Mouse (Mus musculus) limb, embryonic 11.5 days (tissue): ENCODE data around the gene Vmn1r217. TPM values are rescaled to one million over a fixed set of nuclear protein-coding genes. Genes with fewer than 3 reads are reported as not detected.

Source experiments
- ATAC-seq: fragments of 200-750 bp; cut with Nextera tagmentation; 2 replicates; pipeline ENCODE4 v1.8.0; 2017; ENCODE audit warnings: low read depth; ENCODE audit not compliant: insufficient number of reproducible peaks, low FRiP score, low TSS enrichment
- DNase-seq: peaks from one replicate; pipeline ENCODE4 v3.0.0-alpha.2; 2015; ENCODE audit warnings: low spot score
- H3K27ac ChIP-seq: fragments of 300-500 bp; sonication (generic); replicated peaks from 2 replicates; pipeline ENCODE4 v1.5.1; 2014; ENCODE audit warnings: low read depth, mild to moderate bottlenecking, low read length
- H3K27me3 ChIP-seq: fragments of 300-500 bp; sonication (generic); 2 replicates; pipeline ENCODE4 v1.6.1; 2014; ENCODE audit warnings: mild to moderate bottlenecking, low read length, mixed read lengths; ENCODE audit not compliant: control insufficient read depth, insufficient read depth
- H3K36me3 ChIP-seq: fragments of 300-500 bp; sonication (generic); 2 replicates; pipeline ENCODE4 v1.6.1; 2014; ENCODE audit warnings: mild to moderate bottlenecking, low read length, moderate library complexity, mixed read lengths; ENCODE audit not compliant: control insufficient read depth, insufficient read depth
- H3K4me1 ChIP-seq: fragments of 300-500 bp; sonication (generic); 2 replicates; pipeline ENCODE4 v1.6.1; 2014; ENCODE audit warnings: low read length, mixed read lengths; ENCODE audit not compliant: control insufficient read depth, insufficient read depth
- H3K4me2 ChIP-seq: fragments of 300-500 bp; sonication (generic); 2 replicates; pipeline ENCODE4 v1.6.1; 2014; ENCODE audit warnings: low read depth, mild to moderate bottlenecking, moderate library complexity; ENCODE audit not compliant: severe bottlenecking
- H3K4me3 ChIP-seq: fragments of 300-500 bp; sonication (generic); 2 replicates; pipeline ENCODE4 v1.5.1; 2014; ENCODE audit warnings: low read depth, low read length
- H3K9ac ChIP-seq: fragments of 300-500 bp; sonication (generic); 2 replicates; pipeline ENCODE4 v1.6.1; 2014; ENCODE audit warnings: mild to moderate bottlenecking, low read length
- H3K9me3 ChIP-seq: fragments of 300-500 bp; sonication (generic); 2 replicates; pipeline ENCODE4 v1.6.1; 2016; ENCODE audit warnings: low read length; ENCODE audit not compliant: control insufficient read depth
- WGBS: fragments of 180-500 bp; shearing (Covaris S2); extraction: QIAGEN DNeasy Blood & Tissue Kit; methylation state at CpG from one replicate; pipeline ENCODE4 v1.1.7; 2014; 5-methylcytosine and 5-hydroxymethylcytosine counted together
- polyA plus RNA-seq: library from polyadenylated mRNA; unstranded; fragments of >200 nt; fragmentation: Nextera tagmentation; extraction: Ambion mirVana; gene quantifications from 2 replicates; pipeline ENCODE4 v1.2.1, GENCODE M21; 2014

Gene Vmn1r217
- polyA plus RNA-seq, 1 experiment from 2014 or later, result not detected

- Histone ChIP-seq H3K4me1 (no peaks in the 10 kb centered on the region), H3K27ac (no peak overlapping the region), H3K4me3 (no peak overlapping the region), H3K4me2 (no peak overlapping the region), H3K9ac (no peak overlapping the region), H3K36me3 (no peaks in the 10 kb centered on the region), H3K9me3 (no peaks in the 10 kb centered on the region), H3K27me3 (no peaks in the 10 kb centered on the region)
- DNase-seq (no peak), ATAC-seq (no peak)
- WGBS, result 91% methylated on average over 2 of the region's 2 CpGs
Measured at GRCm38 (mm10) chr13:23069312-23069711, 48.7 kb downstream of the Vmn1r217 start.

- Histone ChIP-seq H3K36me3 (no peaks in the 10 kb centered on the region), H3K9me3 (no peaks in the 10 kb centered on the region), H3K27me3 (no peaks in the 10 kb centered on the region), H3K4me2 (no peak within 1 kb of the TSS), H3K9ac (no peak within 1 kb of the TSS), H3K4me3 (no peak within 1 kb of the TSS), H3K4me1 (no peaks in the 10 kb centered on the region), H3K27ac (no peak within 1 kb of the TSS)
- DNase-seq (no peak), ATAC-seq (no peak)
- 68% methylated on average over 1 of the region's 1 CpGs for whole genome bisulfite sequencing
Measured at GRCm38 (mm10) chr13:23067725-23068124, 50.3 kb downstream of the Vmn1r217 start, which contains the start of gene Vmn1r215. Gene Vmn1r215 (plus strand): TSS chr13:23068025.

- DNase-seq (no peak), ATAC-seq (no peak)
- 62% methylated on average over 1 of the region's 1 CpGs for WGBS
- Histone ChIP-seq H3K4me3 (no peak overlapping the region), H3K9me3 (no peaks in the 10 kb centered on the region), H3K27ac (no peak overlapping the region), H3K36me3 (no peaks in the 10 kb centered on the region), H3K9ac (no peak overlapping the region), H3K4me2 (no peak overlapping the region), H3K27me3 (no peaks in the 10 kb centered on the region), H3K4me1 (no peaks in the 10 kb centered on the region)
Measured at GRCm38 (mm10) chr13:23057778-23058177, 60.2 kb downstream of the Vmn1r217 start.

Other genes with a start within 250 kb of the Vmn1r217 start
- gene Vmn1r212, start 234.0 kb downstream of the Vmn1r217 start, polyA plus RNA-seq, result not detected in 2 replicates
- not detected in 2 replicates for gene Vmn1r213, start 110.6 kb downstream of the Vmn1r217 start, polyA plus RNA-seq
- not detected in 2 replicates for gene Vmn1r214, start 87.8 kb downstream of the Vmn1r217 start, polyA plus RNA-seq
- gene Vmn1r215, start 50.2 kb downstream of the Vmn1r217 start, polyA plus RNA-seq, result not detected in 2 replicates
- not detected in 2 replicates for gene Vmn1r218, start 14.9 kb upstream of the Vmn1r217 start, polyA plus RNA-seq
- gene Vmn1r219, start 41.1 kb upstream of the Vmn1r217 start, polyA plus RNA-seq, result 0.03 and 0.04 TPM in 2 replicates
- gene Vmn1r220, start 69.7 kb upstream of the Vmn1r217 start, polyA plus RNA-seq, result not detected in 2 replicates
- not detected in 2 replicates for gene Vmn1r221, start 95.9 kb upstream of the Vmn1r217 start, polyA plus RNA-seq
- gene Vmn1r222, start 117.7 kb upstream of the Vmn1r217 start, polyA plus RNA-seq, result not detected in 2 replicates
- 0.04 TPM in 1 of 2 replicates, not detected in the other for gene Vmn1r223, start 128.9 kb upstream of the Vmn1r217 start, polyA plus RNA-seq